Comparison of ENCODE assay signal across 25 mouse cellular contexts in the genomic region with DNA sequence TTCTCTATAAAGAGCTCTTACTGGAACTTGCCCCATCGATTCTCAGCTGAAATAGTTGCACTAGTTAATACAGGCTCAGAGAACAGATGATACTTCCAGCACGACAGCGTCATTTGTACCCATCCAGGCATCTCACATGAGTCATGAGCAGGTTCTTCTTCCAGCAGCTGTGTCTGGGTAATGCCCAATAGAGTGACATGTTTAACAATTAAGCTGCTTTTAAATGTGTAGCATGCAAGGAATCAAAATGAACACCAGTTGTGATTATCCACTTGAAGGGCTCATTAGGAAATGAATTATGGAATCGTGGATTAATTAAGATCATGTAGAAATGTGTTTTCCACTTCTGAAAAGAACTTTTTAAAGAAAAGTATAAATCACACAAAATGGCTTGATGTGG.
"Had no signal": no experiment of that assay in that cellular context is flagged by ENCODE, and none has a peak within 500 bp of the region (broad histone marks: within the 10 kb centered on the region; RNA-seq: fewer than 3 reads in every experiment).

No protein-coding gene starts in this region.

- H3K4me3 ChIP-seq: limb, embryonic 12.5 days; limb, embryonic 15.5 days; megakaryocyte, embryonic 14.5 days; midbrain, embryonic 10.5 days; neural tube, embryonic 12.5 days; neural tube, embryonic 15.5 days had no signal

- H3K36me3 ChIP-seq: limb, embryonic 12.5 days; limb, embryonic 15.5 days; midbrain, embryonic 10.5 days; neural tube, embryonic 12.5 days; neural tube, embryonic 15.5 days had no signal

- H3K27ac ChIP-seq: limb, embryonic 12.5 days; limb, embryonic 15.5 days; liver, embryonic 14.5 days; macrophage; midbrain, embryonic 10.5 days; neural tube, embryonic 12.5 days; neural tube, embryonic 15.5 days; stomach, postnatal 0 days had no signal

- H3K4me1 ChIP-seq: limb, embryonic 12.5 days; limb, embryonic 15.5 days; megakaryocyte, embryonic 14.5 days; neural tube, embryonic 12.5 days; neural tube, embryonic 15.5 days had no signal

- H3K4me2 ChIP-seq: limb, embryonic 12.5 days; limb, embryonic 15.5 days; liver, embryonic 11.5 days; lung, embryonic 14.5 days; neural tube, embryonic 12.5 days; neural tube, embryonic 15.5 days had no signal

- H3K9ac ChIP-seq: limb, embryonic 12.5 days; limb, embryonic 15.5 days; liver, embryonic 14.5 days; liver, postnatal 0 days; lung, embryonic 14.5 days; neural tube, embryonic 12.5 days; neural tube, embryonic 15.5 days had no signal

- DNase-seq: kidney, adult 18-20 months; kidney, adult 9 months; kidney, postnatal 14 days; kidney, postnatal 4 days; left cerebral cortex, postnatal 4 days; liver, postnatal 0 days; lung, embryonic 14.5 days; midbrain, embryonic 14.5 days; right cerebral cortex, adult 18-20 months; right cerebral cortex, postnatal 14 days; right cerebral cortex, postnatal 4 days; thymus, adult 2 months; thymus, postnatal 14 days; thymus, postnatal 4 days had no signal

- H3K9me3 ChIP-seq: limb, embryonic 12.5 days; limb, embryonic 15.5 days; midbrain, embryonic 10.5 days; neural tube, embryonic 12.5 days; neural tube, embryonic 15.5 days had no signal

- H3K27me3 ChIP-seq: limb, embryonic 12.5 days; limb, embryonic 15.5 days; megakaryocyte, embryonic 14.5 days; neural tube, embryonic 12.5 days; neural tube, embryonic 15.5 days had no signal

- ATAC-seq: liver, postnatal 0 days; lung, postnatal 0 days had no signal
